In the genomic region with DNA sequence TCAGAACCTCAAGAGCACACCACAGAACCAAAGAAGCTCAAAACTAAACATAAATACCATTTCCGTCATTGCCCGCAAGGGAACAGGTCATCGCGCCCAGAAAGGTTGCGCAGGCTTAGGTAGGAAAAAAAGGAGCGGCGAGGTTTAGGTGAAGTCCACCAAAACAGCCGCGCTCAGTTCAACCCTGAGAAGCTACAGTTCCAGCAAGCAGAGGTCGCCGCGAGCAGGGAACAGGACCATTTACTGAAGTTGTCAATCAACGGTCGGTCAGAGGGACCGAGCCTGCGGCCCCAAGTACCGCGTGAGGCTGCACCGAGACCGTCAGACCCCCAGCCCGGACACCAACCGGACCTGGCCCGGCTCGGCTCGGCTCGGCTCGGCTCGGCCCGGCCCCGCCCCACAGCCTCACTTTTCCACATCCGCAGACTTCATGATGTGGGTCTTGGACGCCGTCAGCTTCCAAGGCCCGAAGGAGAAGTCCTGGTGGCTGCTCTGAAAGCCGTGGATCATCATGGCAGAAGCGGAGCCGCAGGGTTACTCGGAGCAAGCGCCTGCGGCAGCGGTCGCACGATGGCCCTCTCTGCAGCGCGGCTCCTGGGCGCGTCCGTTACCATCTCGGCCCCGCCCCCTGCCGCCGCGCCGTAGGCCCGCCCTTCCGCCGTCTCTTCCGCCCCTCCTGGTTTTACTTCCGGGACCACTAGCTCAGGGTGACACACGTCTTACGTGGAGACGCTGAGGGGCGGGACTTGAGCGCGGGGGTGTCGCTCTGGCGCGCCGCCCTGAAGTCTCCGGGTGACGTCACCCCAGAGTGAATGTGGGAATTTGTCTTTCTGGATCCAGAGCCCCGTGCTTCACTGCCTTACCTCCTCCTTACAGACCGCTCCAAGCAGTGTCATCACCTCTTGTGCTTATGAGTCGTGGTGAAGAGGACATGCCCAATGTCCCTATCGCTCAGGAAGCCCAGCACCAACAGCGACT, we compare ENCODE assay signal across 8 mouse cellular contexts. TPM values are rescaled to one million over a fixed set of nuclear protein-coding genes. Genes with fewer than 3 reads are reported as not detected.
DNase-seq lines count a peak whose midpoint lies in the region; ATAC-seq lines count a peak whose summit lies in the region.

A gene (minus strand): TSS at position 676 of the 978 bp plus-strand sequence.

- no peaks in the 10 kb centered on the region for H3K27me3 ChIP-seq in heart, embryonic 13.5 days (replicated peaks)
- no peaks in the 10 kb centered on the region for H3K27me3 ChIP-seq in liver, embryonic 12.5 days (replicated peaks)
- no peaks in the 10 kb centered on the region for H3K27me3 ChIP-seq in stomach, embryonic 15.5 days (replicated peaks)

- peaks cover 11% of the 10 kb centered on the region for H3K4me1 ChIP-seq in brown adipose tissue, adult 24 weeks (ENCODE audit: control insufficient read depth, insufficient read depth, insufficient read length, low read length)
- H3K4me1 ChIP-seq in heart, embryonic 13.5 days = peaks cover 37% of the 10 kb centered on the region
- H3K4me1 ChIP-seq in liver, embryonic 12.5 days = peaks cover 30% of the 10 kb centered on the region
- peaks cover 12% of the 10 kb centered on the region for H3K4me1 ChIP-seq in stomach, embryonic 15.5 days

- peak; percentile 99 for ATAC-seq in heart, embryonic 13.5 days (ENCODE audit: extremely low read depth, insufficient number of reproducible peaks, low FRiP score, low TSS enrichment)
- peak; percentile 99 for ATAC-seq in liver, embryonic 12.5 days
- peak; percentile 100 for ATAC-seq in stomach, embryonic 15.5 days (ENCODE audit: insufficient read depth, low FRiP score, low read depth)

- peak within 1 kb of the TSS; percentile 90 for H3K4me3 ChIP-seq in brown adipose tissue, adult 24 weeks (ENCODE audit: insufficient read depth, low read depth, low read length)
- peak within 1 kb of the TSS; percentile 88 for H3K4me3 ChIP-seq in heart, embryonic 13.5 days
- peak within 1 kb of the TSS; percentile 95 for H3K4me3 ChIP-seq in liver, embryonic 12.5 days
- H3K4me3 ChIP-seq in stomach, embryonic 15.5 days (replicated peaks) = peak within 1 kb of the TSS; percentile 94

- no peaks in the 10 kb centered on the region; the same call in 1 of the 2 replicates for H3K36me3 ChIP-seq in heart, embryonic 13.5 days
- no peaks in the 10 kb centered on the region for H3K36me3 ChIP-seq in liver, embryonic 12.5 days
- H3K36me3 ChIP-seq in stomach, embryonic 15.5 days = no peaks in the 10 kb centered on the region

- under 1% methylated on average over 76 of the region's 76 CpGs for WGBS in heart, embryonic 13.5 days
- under 1% methylated on average over 76 of the region's 76 CpGs for WGBS in liver, embryonic 12.5 days (ENCODE audit: insufficient replicate concordance)
- under 1% methylated on average over 76 of the region's 76 CpGs for WGBS in stomach, embryonic 15.5 days

- H3K4me2 ChIP-seq in heart, embryonic 13.5 days = peak within 1 kb of the TSS; percentile 93
- H3K4me2 ChIP-seq in liver, embryonic 12.5 days = peak within 1 kb of the TSS; percentile 90
- peak within 1 kb of the TSS; percentile 78 for H3K4me2 ChIP-seq in stomach, embryonic 15.5 days

- DNase-seq in CD4-positive, CD25-positive, alpha-beta regulatory T cell, adult 2 months (ENCODE audit: low read depth, low spot score) = peak; percentile 99
- peak; percentile 40 for DNase-seq in fat pad, adult 2 months (ENCODE audit: extremely low read depth, low read depth, low spot score)
- DNase-seq in kidney, postnatal 10 days = peak; percentile 97
- DNase-seq in natural killer cell, adult 2 months (ENCODE audit: low spot score in 2 of 2) = peak; percentile 92 to 94

- H3K9ac ChIP-seq in heart, embryonic 13.5 days = peak within 1 kb of the TSS; percentile 93
- H3K9ac ChIP-seq in liver, embryonic 12.5 days = peak within 1 kb of the TSS; percentile 95
- peak within 1 kb of the TSS; percentile 81 for H3K9ac ChIP-seq in stomach, embryonic 15.5 days

- no peaks in the 10 kb centered on the region for H3K9me3 ChIP-seq in heart, embryonic 13.5 days
- H3K9me3 ChIP-seq in liver, embryonic 12.5 days (replicated peaks) = no peaks in the 10 kb centered on the region
- H3K9me3 ChIP-seq in stomach, embryonic 15.5 days = no peaks in the 10 kb centered on the region

- H3K27ac ChIP-seq in brown adipose tissue, adult 24 weeks (replicated peaks; ENCODE audit: low read depth, low read length) = peak within 1 kb of the TSS; percentile 86
- H3K27ac ChIP-seq in heart, embryonic 13.5 days (replicated peaks) = peak within 1 kb of the TSS; percentile 98
- peak within 1 kb of the TSS; percentile 94 for H3K27ac ChIP-seq in liver, embryonic 12.5 days
- peak within 1 kb of the TSS; percentile 95 for H3K27ac ChIP-seq in stomach, embryonic 15.5 days

RNA-seq across cellular contexts. Expression of the gene that starts here (rescaled TPM):
- polyA plus RNA-seq in brown adipose tissue, adult 24 weeks (2012; ENCODE audit: insufficient read depth, insufficient read length, missing spikeins) = 41.1 and 41.5 TPM in 2 replicates
- polyA plus RNA-seq in heart, embryonic 13.5 days (2015; fragmentation: Nextera tagmentation; extraction: Ambion mirVana) = 78.9 and 92.6 TPM in 2 replicates
- polyA plus RNA-seq in liver, embryonic 12.5 days (2016; fragmentation: Nextera tagmentation; extraction: Ambion mirVana) = 55.9 and 58.7 TPM in 2 replicates
- polyA plus RNA-seq in stomach, embryonic 15.5 days (2015; fragmentation: Nextera tagmentation; extraction: Ambion mirVana) = 89.2 and 92.3 TPM in 2 replicates

Comparison
In these comparisons a context has a peak if more than half of its experiments do, and no peak if none do; other contexts are left out.
1. Peak in every context shown above with its lines: DNase-seq, ATAC-seq, H3K4me3 ChIP-seq and H3K27ac ChIP-seq.
2. DNase-seq: peak in every context shown above with its lines; median percentile 99 in CD4-positive, CD25-positive, alpha-beta regulatory T cell, adult 2 months; 97 in kidney, postnatal 10 days; 93 in natural killer cell, adult 2 months; 40 in fat pad, adult 2 months.